Mouse (Mus musculus): ENCODE results near the gene Atp6v0a1.

- TF ChIP-seq CTCF (IDR thresholded peaks at IDR 0.05) (no peak), EP300 (IDR thresholded peaks at IDR 0.05; ENCODE audit: insufficient read depth, low read depth, low read length) (peak; percentile 50; the same call in 1 of the 2 replicates), POLR2A (IDR thresholded peaks at IDR 0.05; ENCODE audit: insufficient read depth, low read depth, low read length) (0 out of 2 replicates have a peak, but pooled peaks have one; percentile 44)
Observed at GRCm38 (mm10) chr11:101063676-101064327, 54.5 kb downstream of the Atp6v0a1 start.
